Mouse (Mus musculus) myocyte (in vitro differentiated cells): ENCODE data around the gene Cdc6.

Experiments
- E2F4 ChIP-seq: IDR thresholded peaks from one replicate; pipeline ENCODE4 v1.6.1; 2011; ENCODE audit warnings: mild to moderate bottlenecking, control low read depth, moderate library complexity; ENCODE audit not compliant: insufficient read depth
- MAX ChIP-seq: IDR thresholded peaks from one replicate; pipeline ENCODE4 v1.6.1; 2011; ENCODE audit warnings: low read depth, mild to moderate bottlenecking, control low read depth
- MYOD1 ChIP-seq, 3 experiments: IDR thresholded peaks; one replicate each; pipeline ENCODE4 v1.6.1; 2011; ENCODE audit warnings: control low read depth in 2 of 3, low read depth in 2 of 3, mild to moderate bottlenecking in 2 of 3, moderate library complexity in 1 of 3; ENCODE audit not compliant: insufficient read length in 2 of 3, control insufficient read depth in 1 of 3
- MYOG ChIP-seq, 3 experiments: IDR thresholded peaks; one replicate each; pipeline ENCODE4 v1.6.1; 2011; ENCODE audit warnings: control low read depth in 2 of 3, low read depth in 2 of 3, mild to moderate bottlenecking in 2 of 3; ENCODE audit not compliant: insufficient read length in 2 of 3, control insufficient read depth in 1 of 3, insufficient read depth in 1 of 3
- TCF12 ChIP-seq: IDR thresholded peaks from one replicate; pipeline ENCODE4 v1.6.1; 2011; ENCODE audit warnings: mild to moderate bottlenecking, control low read depth; ENCODE audit not compliant: poor library complexity, insufficient read depth, severe bottlenecking

DNA sequence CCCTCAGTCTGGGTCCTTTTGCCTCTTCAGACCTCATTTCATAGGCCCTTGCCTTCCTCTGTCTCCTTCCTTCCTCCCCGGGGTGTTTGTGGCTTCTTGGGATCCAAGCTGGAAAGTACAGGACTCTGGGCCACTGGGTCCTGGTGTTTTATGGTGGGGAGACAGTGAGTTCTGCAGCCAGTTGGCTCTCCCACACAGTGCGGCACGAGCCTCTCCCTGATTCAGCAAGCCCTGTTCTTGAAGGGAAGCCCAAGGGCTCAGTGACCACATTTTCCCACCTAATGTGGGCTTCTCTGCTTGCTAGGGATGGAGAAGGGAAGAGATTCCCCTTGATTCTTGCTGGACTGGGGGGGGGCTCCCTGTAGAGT, 34.9 kb downstream of the Cdc6 start:
- TF ChIP-seq MYOG (IDR thresholded peaks at IDR 0.05; ENCODE audit: control insufficient read depth in 1 of 3, insufficient read depth in 1 of 3, insufficient read length in 2 of 3, low read depth in 2 of 3) (no peak), MAX (no peak), TCF12 (no peak), E2F4 (no peak), MYOD1 (IDR thresholded peaks at IDR 0.05; ENCODE audit: control insufficient read depth in 1 of 3, insufficient read length in 2 of 3, low read depth in 2 of 3) (no peak)
